Comparison of ENCODE assay signal across 21 mouse cellular contexts in the genomic region with DNA sequence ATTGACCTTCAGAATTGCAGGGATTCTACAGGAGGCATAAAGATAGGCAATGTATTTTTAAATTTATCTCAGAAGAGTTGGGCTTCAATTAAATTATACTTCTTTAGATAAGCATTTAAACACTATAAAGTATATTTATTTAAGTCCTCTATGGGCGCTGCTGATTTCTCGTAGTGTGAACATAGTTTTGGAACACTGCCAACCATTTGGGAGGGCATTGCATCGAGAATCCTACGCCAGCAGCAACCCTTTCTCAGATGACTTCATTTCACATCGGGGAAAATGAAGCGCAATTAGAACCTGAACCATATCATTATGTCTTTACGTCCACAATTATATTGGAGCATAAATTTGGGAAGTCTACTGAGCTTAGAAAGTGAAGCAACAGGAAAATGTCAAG.
DNase-seq lines count a peak whose midpoint lies in the region; ATAC-seq and TF ChIP-seq lines count a peak whose summit lies in the region.
"Had no signal": no experiment of that assay in that cellular context is flagged by ENCODE, and none has a peak within 500 bp of the region (broad histone marks: within the 10 kb centered on the region; RNA-seq: fewer than 3 reads in every experiment).

No protein-coding gene starts in this region.

- H3K4me2 ChIP-seq in forebrain, embryonic 14.5 days (ENCODE audit: low read length), result no peak overlapping the region
- no peak overlapping the region for H3K4me2 ChIP-seq in forebrain, embryonic 15.5 days (replicated peaks)
- H3K4me2 ChIP-seq in heart, embryonic 15.5 days, result peak overlapping the region; percentile 27; the same call in 1 of the 2 replicates
- H3K4me2 ChIP-seq in lung, embryonic 15.5 days, result peak overlapping the region; percentile 19
- H3K4me2 ChIP-seq: forebrain, embryonic 12.5 days had no signal

- peak; percentile 63 for DNase-seq in forebrain, embryonic 14.5 days (ENCODE audit: low spot score)
- DNase-seq in heart, postnatal 14 days, result no peak
- DNase-seq in lung, adult 2 months, result no peak
- DNase-seq in brain, adult 2 months (ENCODE audit: low read depth, low spot score), result peak; percentile 11
- DNase-seq in right cerebral cortex, postnatal 14 days, result no peak
- DNase-seq: adrenal gland, adult 8-10 months; cerebellum, adult 2 months; gastrocnemius, postnatal 14 days; heart, adult 2 months; kidney, adult 9 months; kidney, postnatal 14 days; left cerebral cortex, postnatal 4 days; lung, postnatal 4 days; thymus, adult 2 months had no signal

- H3K9ac ChIP-seq in forebrain, embryonic 14.5 days (ENCODE audit: low read length), result no peak overlapping the region
- no peak overlapping the region for H3K9ac ChIP-seq in forebrain, embryonic 15.5 days (replicated peaks)
- H3K9ac ChIP-seq in heart, embryonic 15.5 days, result no peak overlapping the region
- H3K9ac ChIP-seq in lung, embryonic 15.5 days, result no peak overlapping the region
- H3K9ac ChIP-seq: forebrain, embryonic 12.5 days had no signal

- ATAC-seq in forebrain, embryonic 14.5 days, result peak; percentile 15; the same call in 1 of the 2 replicates
- no peak for ATAC-seq in forebrain, embryonic 15.5 days (replicated peaks)
- no peak for ATAC-seq in heart, embryonic 15.5 days (replicated peaks; ENCODE audit: insufficient number of reproducible peaks, insufficient read depth, low FRiP score, low read depth)
- no peak for ATAC-seq in lung, embryonic 15.5 days (ENCODE audit: borderline replicate concordance, extremely low read depth, low FRiP score, low TSS enrichment)
- ATAC-seq: hindbrain, embryonic 16.5 days; intestine, embryonic 16.5 days had no signal

- no peaks in the 10 kb centered on the region for H3K27me3 ChIP-seq in forebrain, embryonic 14.5 days (replicated peaks; ENCODE audit: control insufficient read depth, insufficient read depth, low read length)
- H3K27me3 ChIP-seq in forebrain, embryonic 15.5 days, result no peaks in the 10 kb centered on the region
- no peaks in the 10 kb centered on the region for H3K27me3 ChIP-seq in heart, embryonic 15.5 days
- no peaks in the 10 kb centered on the region for H3K27me3 ChIP-seq in lung, embryonic 15.5 days

- no peaks in the 10 kb centered on the region for H3K36me3 ChIP-seq in forebrain, embryonic 14.5 days (ENCODE audit: control insufficient read depth, insufficient read depth, low read length)
- no peaks in the 10 kb centered on the region for H3K36me3 ChIP-seq in forebrain, embryonic 15.5 days
- H3K36me3 ChIP-seq in heart, embryonic 15.5 days, result no peaks in the 10 kb centered on the region
- no peaks in the 10 kb centered on the region for H3K36me3 ChIP-seq in lung, embryonic 15.5 days
- H3K36me3 ChIP-seq: forebrain, embryonic 12.5 days had no signal

- no peak overlapping the region for H3K27ac ChIP-seq in forebrain, embryonic 14.5 days (ENCODE audit: low read depth, low read length)
- H3K27ac ChIP-seq in forebrain, embryonic 15.5 days (replicated peaks), result no peak overlapping the region
- no peak overlapping the region for H3K27ac ChIP-seq in heart, embryonic 15.5 days
- H3K27ac ChIP-seq in lung, embryonic 15.5 days, result no peak overlapping the region
- H3K27ac ChIP-seq: forebrain, embryonic 12.5 days; heart, adult 2 months; stomach, postnatal 0 days had no signal

- H3K4me3 ChIP-seq in forebrain, embryonic 14.5 days (ENCODE audit: low read depth, low read length), result no peak overlapping the region
- H3K4me3 ChIP-seq in forebrain, embryonic 15.5 days, result no peak overlapping the region
- H3K4me3 ChIP-seq in heart, embryonic 15.5 days, result no peak overlapping the region
- no peak overlapping the region for H3K4me3 ChIP-seq in lung, embryonic 15.5 days
- H3K4me3 ChIP-seq in lung, adult 2 months (replicated peaks; ENCODE audit: extremely low read depth, low read depth, low read length), result no peak overlapping the region
- H3K4me3 ChIP-seq: forebrain, embryonic 12.5 days; heart, adult 2 months had no signal

- H3K4me1 ChIP-seq in forebrain, embryonic 14.5 days (ENCODE audit: control insufficient read depth, insufficient read depth, low read length), result peaks cover 6% of the 10 kb centered on the region; the same call in 1 of the 2 replicates
- H3K4me1 ChIP-seq in forebrain, embryonic 15.5 days, result peaks cover 6% of the 10 kb centered on the region; the same call in 1 of the 2 replicates
- H3K4me1 ChIP-seq in heart, embryonic 15.5 days (replicated peaks), result no peaks in the 10 kb centered on the region
- peaks cover 5% of the 10 kb centered on the region for H3K4me1 ChIP-seq in lung, embryonic 15.5 days
- no peaks in the 10 kb centered on the region for H3K4me1 ChIP-seq in lung, adult 2 months (ENCODE audit: control insufficient read depth, insufficient read depth, low read length)
- H3K4me1 ChIP-seq: forebrain, embryonic 12.5 days had no signal

- TF ChIP-seq POLR2A in lung, adult 2 months (IDR thresholded peaks at IDR 0.05; ENCODE audit: borderline replicate concordance, extremely low read depth, low read depth, low read length), result no peak

- no peak for TF ChIP-seq CTCF in lung, adult 2 months (IDR thresholded peaks at IDR 0.05; ENCODE audit: insufficient read depth, low read length)

- intact Hi-C loops in heart, postnatal 14 days (cut with DNase I), result no loop called here

- WGBS in forebrain, embryonic 14.5 days, result 41% methylated on average over 7 of the region's 7 CpGs
- WGBS in forebrain, embryonic 15.5 days, result 36% methylated on average over 7 of the region's 7 CpGs
- WGBS in heart, embryonic 15.5 days, result 42% methylated on average over 7 of the region's 7 CpGs
- 27% methylated on average over 7 of the region's 7 CpGs for WGBS in lung, embryonic 15.5 days
- 45% methylated on average over 7 of the region's 7 CpGs for WGBS in lung, adult 2 months

- H3K9me3 ChIP-seq in forebrain, embryonic 14.5 days (replicated peaks; ENCODE audit: control insufficient read depth, low read length), result no peaks in the 10 kb centered on the region
- H3K9me3 ChIP-seq in forebrain, embryonic 15.5 days, result no peaks in the 10 kb centered on the region
- no peaks in the 10 kb centered on the region for H3K9me3 ChIP-seq in heart, embryonic 15.5 days (replicated peaks)
- H3K9me3 ChIP-seq in lung, embryonic 15.5 days, result no peaks in the 10 kb centered on the region
- H3K9me3 ChIP-seq: forebrain, embryonic 12.5 days had no signal

Comparison
In these comparisons a context has a peak if more than half of its experiments do, and no peak if none do; other contexts are left out.
1. DNase-seq: peak in forebrain, embryonic 14.5 days (single experiment) and brain, adult 2 months (single experiment); none in heart, postnatal 14 days (0 of 2), lung, adult 2 months (single experiment) and right cerebral cortex, postnatal 14 days (single experiment).
2. H3K4me2 ChIP-seq: peak in heart, embryonic 15.5 days (single experiment) and lung, embryonic 15.5 days (single experiment); none in forebrain, embryonic 14.5 days (single experiment) and forebrain, embryonic 15.5 days (single experiment).